8 mouse cellular contexts compared by ENCODE assay signal in the genomic region with DNA sequence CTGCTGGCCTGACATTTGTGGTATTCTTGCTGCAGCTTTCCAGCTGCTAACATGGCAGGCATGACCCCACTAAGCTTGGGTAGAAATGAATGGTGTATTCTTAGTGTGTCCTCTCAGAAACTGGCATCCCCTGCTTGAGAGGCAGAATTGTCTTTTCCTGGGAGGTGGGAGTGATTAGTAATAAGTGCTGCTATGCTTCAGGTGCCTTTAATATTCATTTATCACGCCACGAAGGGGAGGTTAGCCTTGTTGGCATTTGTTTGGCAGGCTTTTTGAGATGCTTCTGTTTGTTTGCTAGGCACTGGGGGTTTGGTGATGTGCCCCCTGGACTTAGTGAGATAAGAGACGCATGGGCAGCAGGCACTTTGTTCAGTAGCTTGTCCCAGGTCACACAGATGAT. TPM values are rescaled to one million over a fixed set of nuclear protein-coding genes. Genes with fewer than 3 reads are reported as not detected.
A peak's percentile ranks its signal among the peaks of the same experiment; 100 is the strongest.
DNase-seq lines count a peak whose midpoint lies in the region; ATAC-seq and TF ChIP-seq lines count a peak whose summit lies in the region.

No protein-coding gene starts in this region.

- no peaks in the 10 kb centered on the region for H3K9me3 ChIP-seq in lung, embryonic 14.5 days (ENCODE audit: low read depth, low read length)
- H3K9me3 ChIP-seq in forebrain, embryonic 13.5 days (replicated peaks), result no peaks in the 10 kb centered on the region
- H3K9me3 ChIP-seq in limb, embryonic 14.5 days (ENCODE audit: control insufficient read depth, low read length), result no peaks in the 10 kb centered on the region
- no peaks in the 10 kb centered on the region for H3K9me3 ChIP-seq in stomach, embryonic 14.5 days (ENCODE audit: control insufficient read depth, low read depth, low read length)

- WGBS in lung, embryonic 14.5 days, result 54% methylated on average over 3 of the region's 3 CpGs
- 72% methylated on average over 3 of the region's 3 CpGs for WGBS in forebrain, embryonic 13.5 days
- WGBS in limb, embryonic 14.5 days, result 52% methylated on average over 3 of the region's 3 CpGs
- WGBS in stomach, embryonic 14.5 days, result 42% methylated on average over 3 of the region's 3 CpGs

- TF ChIP-seq POLR2A in limb, embryonic 14.5 days (IDR thresholded peaks at IDR 0.05; ENCODE audit: borderline replicate concordance, extremely low read depth, insufficient read depth, insufficient read length), result no peak

- H3K4me2 ChIP-seq in lung, embryonic 14.5 days, result peak overlapping the region; percentile 74
- H3K4me2 ChIP-seq in forebrain, embryonic 13.5 days, result peak overlapping the region; percentile 75
- peak overlapping the region; percentile 66 for H3K4me2 ChIP-seq in limb, embryonic 14.5 days (replicated peaks; ENCODE audit: low read depth, low read length, severe bottlenecking)
- peak overlapping the region; percentile 60 for H3K4me2 ChIP-seq in stomach, embryonic 14.5 days (replicated peaks; ENCODE audit: low read depth, low read length)

- H3K4me3 ChIP-seq in lung, embryonic 14.5 days (ENCODE audit: low read depth, low read length), result peak overlapping the region; percentile 70
- H3K4me3 ChIP-seq in forebrain, embryonic 13.5 days, result peak overlapping the region; percentile 92
- H3K4me3 ChIP-seq in limb, embryonic 14.5 days (replicated peaks; ENCODE audit: low read length), result peak overlapping the region; percentile 94
- peak overlapping the region; percentile 80; the same call in 1 of the 2 replicates for H3K4me3 ChIP-seq in stomach, embryonic 14.5 days (ENCODE audit: low read depth, low read length)

- no peaks in the 10 kb centered on the region for H3K27me3 ChIP-seq in lung, embryonic 14.5 days (ENCODE audit: insufficient read depth, low read length)
- H3K27me3 ChIP-seq in forebrain, embryonic 13.5 days, result no peaks in the 10 kb centered on the region
- no peaks in the 10 kb centered on the region for H3K27me3 ChIP-seq in limb, embryonic 14.5 days (ENCODE audit: control insufficient read depth, insufficient read depth, low read length)
- no peaks in the 10 kb centered on the region for H3K27me3 ChIP-seq in stomach, embryonic 14.5 days (ENCODE audit: control insufficient read depth, insufficient read depth, low read length)

- H3K4me1 ChIP-seq in lung, embryonic 14.5 days (ENCODE audit: insufficient read depth), result peaks cover 19% of the 10 kb centered on the region
- H3K4me1 ChIP-seq in forebrain, embryonic 13.5 days, result peaks cover 29% of the 10 kb centered on the region
- peaks cover 48% of the 10 kb centered on the region for H3K4me1 ChIP-seq in limb, embryonic 14.5 days (ENCODE audit: control insufficient read depth, insufficient read depth, low read length)
- H3K4me1 ChIP-seq in stomach, embryonic 14.5 days (ENCODE audit: control insufficient read depth, insufficient read depth, low read length), result peaks cover 34% of the 10 kb centered on the region

- no peaks in the 10 kb centered on the region for H3K36me3 ChIP-seq in lung, embryonic 14.5 days (ENCODE audit: insufficient read depth)
- H3K36me3 ChIP-seq in forebrain, embryonic 13.5 days (ENCODE audit: poor library complexity, severe bottlenecking), result no peaks in the 10 kb centered on the region
- H3K36me3 ChIP-seq in limb, embryonic 14.5 days (ENCODE audit: control insufficient read depth, insufficient read depth, low read length), result no peaks in the 10 kb centered on the region
- no peaks in the 10 kb centered on the region for H3K36me3 ChIP-seq in stomach, embryonic 14.5 days (ENCODE audit: control insufficient read depth, insufficient read depth, low read length)

- no peak for DNase-seq in lung, embryonic 14.5 days
- DNase-seq in lung, postnatal 25 days (ENCODE audit: low spot score), result no peak
- no peak for DNase-seq in limb, embryonic 14.5 days (ENCODE audit: low spot score)
- no peak for DNase-seq in layer of hippocampus, postnatal 10 days (ENCODE audit: low spot score in 2 of 2)
- no peak for DNase-seq in kidney, postnatal 36 days
- DNase-seq in ovary, postnatal 36 days (ENCODE audit: low spot score), result no peak

- H3K9ac ChIP-seq in lung, embryonic 14.5 days, result peak overlapping the region; percentile 26
- H3K9ac ChIP-seq in forebrain, embryonic 13.5 days, result peak overlapping the region; percentile 95; the same call in 1 of the 2 replicates
- H3K9ac ChIP-seq in limb, embryonic 14.5 days (ENCODE audit: low read depth, low read length, severe bottlenecking), result no peak overlapping the region
- H3K9ac ChIP-seq in stomach, embryonic 14.5 days (replicated peaks; ENCODE audit: low read depth, low read length), result no peak overlapping the region

- no peak for ATAC-seq in lung, embryonic 14.5 days (ENCODE audit: insufficient read depth)
- ATAC-seq in forebrain, embryonic 13.5 days, result no peak
- no peak for ATAC-seq in limb, embryonic 14.5 days (ENCODE audit: low FRiP score, low read depth)
- ATAC-seq in stomach, embryonic 14.5 days (ENCODE audit: insufficient number of reproducible peaks, insufficient read depth, low FRiP score, low read depth), result no peak

- TF ChIP-seq CTCF in lung, embryonic 14.5 days (IDR thresholded peaks at IDR 0.05; ENCODE audit: low read depth), result no peak

- H3K27ac ChIP-seq in lung, embryonic 14.5 days (ENCODE audit: low read depth), result no peak overlapping the region
- no peak overlapping the region for H3K27ac ChIP-seq in forebrain, embryonic 13.5 days
- no peak overlapping the region for H3K27ac ChIP-seq in limb, embryonic 14.5 days (replicated peaks; ENCODE audit: low read depth, low read length)
- H3K27ac ChIP-seq in stomach, embryonic 14.5 days (ENCODE audit: low read length), result no peak overlapping the region; the same call in 1 of the 2 replicates

RNA-seq across cellular contexts. Expression of a gene that starts 11.3 kb away (rescaled TPM):
- 291 and 336 TPM in 2 replicates for polyA plus RNA-seq in lung, embryonic 14.5 days (2014; fragmentation: Nextera tagmentation; extraction: Ambion mirVana)
- polyA plus RNA-seq in forebrain, embryonic 13.5 days (2015; fragmentation: Nextera tagmentation; extraction: Ambion mirVana), result 358 and 389 TPM in 2 replicates
- 106 and 111 TPM in 2 replicates for polyA plus RNA-seq in limb, embryonic 14.5 days (2012; rRNA removed)
- 296 and 311 TPM in 2 replicates for polyA plus RNA-seq in limb, embryonic 14.5 days (2014; fragmentation: Nextera tagmentation; extraction: Ambion mirVana)
- polyA plus RNA-seq in stomach, embryonic 14.5 days (2014; fragmentation: Nextera tagmentation; extraction: Ambion mirVana), result 252 and 294 TPM in 2 replicates
- 100 to 1,000 TPM; 125 to 136 TPM for total RNA-seq in layer of hippocampus, postnatal 10 days (2021)

Comparison
In these comparisons a context has a peak if more than half of its experiments do, and no peak if none do; other contexts are left out.
1. H3K9ac ChIP-seq: peak in lung, embryonic 14.5 days (single experiment) and forebrain, embryonic 13.5 days (single experiment); none in limb, embryonic 14.5 days (single experiment) and stomach, embryonic 14.5 days (single experiment).
2. Peak in every context shown above with its lines, with median percentiles within 50 percentile points of each other: H3K4me2 ChIP-seq and H3K4me3 ChIP-seq.